ENCODE assay signal across 8 mouse cellular contexts in genomic region chr15:97963989-97964835, GRCm38 (mm10). TPM values are rescaled to one million over a fixed set of nuclear protein-coding genes. Genes with fewer than 3 reads are reported as not detected.
DNase-seq lines count a peak whose midpoint lies in the region; ATAC-seq and TF ChIP-seq lines count a peak whose summit lies in the region.

Tmem106c (plus strand) TSS chr15:97964200.

- DNase-seq in forebrain, embryonic 14.5 days (ENCODE audit: low spot score), result peak; percentile 96
- peak; percentile 95 to 96 for DNase-seq in heart, postnatal 14 days
- DNase-seq in layer of hippocampus, adult 11-12 months (ENCODE audit: low spot score), result peak; percentile 93
- peak; percentile 89 to 93 for DNase-seq in lung, adult 18-20 months
- DNase-seq in testis, postnatal 14 days (ENCODE audit: low spot score), result peak; percentile 93

- no peak for TF ChIP-seq EP300 in ES-Bruce4 (IDR thresholded peaks at IDR 0.05; ENCODE audit: insufficient read depth, low read depth, low read length)

- no peaks in the 10 kb centered on the region for H3K4me1 ChIP-seq in ES-Bruce4 (ENCODE audit: control insufficient read depth, insufficient read depth, low read length)
- peaks cover 14% of the 10 kb centered on the region for H3K4me1 ChIP-seq in forebrain, embryonic 14.5 days (ENCODE audit: control insufficient read depth, insufficient read depth, low read length)
- peaks cover 20% of the 10 kb centered on the region for H3K4me1 ChIP-seq in neural tube, embryonic 15.5 days

- H3K4me3 ChIP-seq in ES-Bruce4 (ENCODE audit: low read depth, low read length), result peak within 1 kb of the TSS; percentile 86
- peak within 1 kb of the TSS; percentile 56 for H3K4me3 ChIP-seq in forebrain, embryonic 14.5 days (ENCODE audit: low read depth, low read length)
- H3K4me3 ChIP-seq in neural tube, embryonic 15.5 days (replicated peaks), result peak within 1 kb of the TSS; percentile 76

- intact Hi-C loops in heart, postnatal 14 days (cut with DNase I), result loop anchor here (5.0 kb wide), 1 partner anchor 208 kb away; no protein-coding TSS in a partner anchor

- WGBS in forebrain, embryonic 14.5 days, result under 1% methylated on average over 67 of the region's 67 CpGs
- under 1% methylated on average over 66 of the region's 67 CpGs for WGBS in neural tube, embryonic 15.5 days

- H3K27me3 ChIP-seq in ES-Bruce4 (ENCODE audit: control insufficient read depth, insufficient read depth, low read length, poor library complexity, severe bottlenecking), result no peaks in the 10 kb centered on the region
- no peaks in the 10 kb centered on the region for H3K27me3 ChIP-seq in forebrain, embryonic 14.5 days (replicated peaks; ENCODE audit: control insufficient read depth, insufficient read depth, low read length)
- no peaks in the 10 kb centered on the region for H3K27me3 ChIP-seq in neural tube, embryonic 15.5 days (replicated peaks)

- H3K4me2 ChIP-seq in forebrain, embryonic 14.5 days (ENCODE audit: low read length), result peak within 1 kb of the TSS; percentile 73
- H3K4me2 ChIP-seq in neural tube, embryonic 15.5 days, result peak within 1 kb of the TSS; percentile 83

- peak; percentile 89 for TF ChIP-seq CTCF in ES-Bruce4 (IDR thresholded peaks at IDR 0.05; ENCODE audit: low read depth, low read length)

- no peaks in the 10 kb centered on the region for H3K36me3 ChIP-seq in ES-Bruce4 (ENCODE audit: control insufficient read depth, insufficient read depth, low read length, poor library complexity, severe bottlenecking)
- H3K36me3 ChIP-seq in forebrain, embryonic 14.5 days (ENCODE audit: control insufficient read depth, insufficient read depth, low read length), result 0 out of 2 replicates have a peak, but pooled peaks cover 3% of the 10 kb centered on the region
- no peaks in the 10 kb centered on the region for H3K36me3 ChIP-seq in neural tube, embryonic 15.5 days

- H3K9ac ChIP-seq in ES-Bruce4 (ENCODE audit: low read depth, poor library complexity, severe bottlenecking), result peak within 1 kb of the TSS; percentile 88
- H3K9ac ChIP-seq in forebrain, embryonic 14.5 days (ENCODE audit: low read length), result peak within 1 kb of the TSS; percentile 81
- H3K9ac ChIP-seq in neural tube, embryonic 15.5 days (replicated peaks), result peak within 1 kb of the TSS; percentile 79

- TF ChIP-seq POLR2A in ES-Bruce4 (IDR thresholded peaks at IDR 0.05; ENCODE audit: insufficient read depth, low read length), result no peak

- H3K9me3 ChIP-seq in ES-Bruce4 (replicated peaks; ENCODE audit: control insufficient read depth, insufficient read depth, low read length, poor library complexity, severe bottlenecking), result no peaks in the 10 kb centered on the region
- H3K9me3 ChIP-seq in forebrain, embryonic 14.5 days (replicated peaks; ENCODE audit: control insufficient read depth, low read length), result no peaks in the 10 kb centered on the region
- H3K9me3 ChIP-seq in neural tube, embryonic 15.5 days (replicated peaks), result no peaks in the 10 kb centered on the region

- peak; percentile 90 for ATAC-seq in cerebellum, adult (ENCODE audit: insufficient number of reproducible peaks, low FRiP score, low TSS enrichment)
- peak; percentile 95 for ATAC-seq in forebrain, embryonic 14.5 days
- ATAC-seq in neural tube, embryonic 15.5 days (ENCODE audit: low FRiP score), result peak; percentile 94

- peak within 1 kb of the TSS; percentile 61 for H3K27ac ChIP-seq in ES-Bruce4 (ENCODE audit: insufficient read depth, low read length)
- peak within 1 kb of the TSS; percentile 85 for H3K27ac ChIP-seq in forebrain, embryonic 14.5 days (ENCODE audit: low read depth, low read length)
- peak within 1 kb of the TSS; percentile 88 for H3K27ac ChIP-seq in neural tube, embryonic 15.5 days (replicated peaks)

RNA-seq across cellular contexts. Expression of gene Tmem106c, which starts in this region (rescaled TPM):
- 48.5 and 49.2 TPM in 2 replicates for polyA plus RNA-seq in ES-Bruce4 (2011; ENCODE audit: insufficient read depth, insufficient read length, low read depth, missing spikeins)
- 71.7 and 75.2 TPM in 2 replicates for polyA plus RNA-seq in forebrain, embryonic 14.5 days (2014; fragmentation: Nextera tagmentation; extraction: Ambion mirVana)
- total RNA-seq in heart, postnatal 14 days (2021), result 10 to 100 TPM; 12.4 to 12.7 TPM
- 48.0 and 48.6 TPM in 2 replicates for polyA plus RNA-seq in neural tube, embryonic 15.5 days (2015; fragmentation: Nextera tagmentation; extraction: Ambion mirVana)

Comparison
In these comparisons a context has a peak if more than half of its experiments do, and no peak if none do; other contexts are left out.
1. Peak in every context shown above with its lines: DNase-seq, ATAC-seq, H3K4me3 ChIP-seq and H3K27ac ChIP-seq.